Mouse (Mus musculus) liver, adult (tissue): ENCODE measurements at regions not wholly inside any gene's neighbourhood (a gene's known extent, or its start where the extent isn't known, plus 50 kb on each side); places are given as distances from the start of the nearest gene placed in this dataset.

Experiments used
- GATA4 ChIP-seq: IDR thresholded peaks from 2 replicates; pipeline ENCODE4 v1.6.1; 2014; ENCODE audit warnings: mild to moderate bottlenecking, low read length; ENCODE audit not compliant: insufficient replicate concordance

GRCm38 (mm10) chr10:125679644-125680043 lies 286.3 kb upstream of the Lrig3 start:
- TF ChIP-seq GATA4: no peak

DNA sequence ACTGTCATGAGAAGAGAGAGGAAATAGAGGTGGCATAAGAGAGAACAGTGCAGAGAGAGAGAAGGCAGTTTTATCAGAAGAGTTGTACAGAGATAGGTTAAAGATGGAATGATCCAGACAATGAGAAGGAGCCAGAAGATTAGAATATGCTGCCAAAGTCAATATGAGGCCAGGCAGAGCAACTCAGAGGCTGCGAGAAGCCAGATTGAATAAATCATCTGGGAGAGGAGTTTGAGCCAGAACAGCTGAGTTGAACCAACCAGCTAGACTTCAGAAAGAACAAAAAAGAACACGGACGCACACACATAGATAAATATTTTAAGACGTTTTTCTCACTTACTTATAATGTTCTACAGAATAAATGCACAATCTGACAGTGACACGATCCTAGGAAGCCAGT lies 280.8 kb upstream of the Lrig3 start:
- no peak for TF ChIP-seq GATA4

DNA sequence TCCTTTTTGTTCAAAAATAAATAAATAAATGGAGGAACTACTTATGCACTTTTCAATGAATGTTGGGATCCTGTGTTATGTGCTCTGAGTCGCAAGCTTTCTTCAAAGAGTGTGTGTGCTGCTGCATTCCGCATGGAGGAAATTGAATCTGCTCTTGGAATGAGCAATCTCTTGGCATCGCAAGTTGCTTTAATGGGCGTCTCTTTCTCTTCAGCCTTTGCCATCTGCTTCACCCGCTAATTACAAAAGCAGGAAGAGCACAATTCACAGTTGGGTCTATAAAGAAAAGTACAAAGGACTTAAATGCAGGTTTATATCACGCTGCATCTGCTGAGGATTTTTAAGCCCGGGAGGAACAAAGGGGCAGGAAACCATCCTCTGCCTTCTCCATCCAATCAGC lies 272.5 kb upstream of the Lrig3 start:
- TF ChIP-seq GATA4: no peak

DNA sequence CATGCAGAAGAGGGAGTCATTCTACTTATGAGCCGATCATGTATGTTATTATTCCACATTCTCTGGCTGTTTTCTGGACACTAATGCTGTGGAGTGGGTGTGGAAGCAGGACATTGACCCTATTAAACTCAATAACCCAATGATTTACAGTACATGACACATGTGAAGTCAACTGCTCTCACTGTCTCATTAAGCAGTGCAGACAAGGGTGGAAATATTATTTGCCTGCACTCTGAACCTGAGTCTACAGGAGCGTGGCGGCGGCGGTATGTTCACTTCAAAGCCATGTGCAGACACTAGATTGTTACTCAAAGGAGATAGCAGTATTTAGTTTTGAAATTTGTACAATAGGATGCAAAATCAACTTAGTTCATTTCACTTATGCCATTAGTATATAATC lies 269.8 kb upstream of the Lrig3 start:
- no peak for TF ChIP-seq GATA4

DNA sequence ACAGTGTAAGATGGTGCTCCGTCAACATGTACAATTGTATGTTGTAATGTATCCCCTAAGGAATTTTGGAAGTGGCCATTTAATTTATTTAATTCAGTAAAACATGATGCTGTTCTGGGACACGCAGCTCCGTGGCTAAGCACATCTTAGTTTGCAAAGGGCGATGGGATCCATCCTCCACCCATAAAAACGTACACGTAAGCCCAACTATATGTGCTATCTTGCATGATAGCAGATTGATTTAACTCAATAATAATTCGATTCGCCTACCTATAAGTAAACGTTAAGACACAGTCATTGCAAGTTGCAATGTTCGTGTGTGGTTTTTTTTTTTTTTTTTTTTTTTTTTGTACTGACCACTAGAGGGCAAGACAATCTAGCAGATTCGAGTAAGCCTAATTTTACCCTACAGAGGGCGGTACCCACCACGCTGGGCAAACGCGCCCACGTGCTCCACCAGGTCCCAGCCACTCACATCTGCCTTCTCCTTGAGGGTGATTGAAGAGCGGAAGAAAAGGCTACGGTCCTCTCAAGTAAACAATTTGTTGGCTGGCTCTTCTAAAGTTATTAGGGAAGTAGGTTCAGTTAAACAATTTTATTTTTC lies 240.8 kb upstream of the Lrig3 start:
- no peak for TF ChIP-seq GATA4

GRCm38 (mm10) chr10:125725681-125726139 lies 240.3 kb upstream of the Lrig3 start:
- no peak for TF ChIP-seq GATA4

DNA sequence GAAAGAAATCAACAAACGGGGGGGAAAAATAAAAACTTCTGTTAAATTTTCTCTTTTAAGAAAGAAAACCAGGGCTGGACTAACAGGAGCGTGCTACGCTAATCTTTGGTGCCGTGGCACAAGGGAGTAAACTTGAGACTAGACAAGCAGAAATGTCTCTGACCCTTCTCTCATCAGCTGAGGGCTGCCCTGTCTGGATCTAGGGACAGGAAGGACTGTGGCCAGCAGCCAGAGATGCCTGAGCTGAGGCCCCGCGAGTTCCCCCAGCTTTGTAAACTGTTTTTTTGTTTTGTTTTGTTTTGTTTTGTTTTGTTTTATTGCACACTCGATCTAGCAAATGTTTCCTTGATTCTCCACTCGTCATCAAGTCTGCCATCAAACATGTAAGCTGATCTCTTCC lies 239.4 kb upstream of the Lrig3 start:
- no peak for TF ChIP-seq GATA4

DNA sequence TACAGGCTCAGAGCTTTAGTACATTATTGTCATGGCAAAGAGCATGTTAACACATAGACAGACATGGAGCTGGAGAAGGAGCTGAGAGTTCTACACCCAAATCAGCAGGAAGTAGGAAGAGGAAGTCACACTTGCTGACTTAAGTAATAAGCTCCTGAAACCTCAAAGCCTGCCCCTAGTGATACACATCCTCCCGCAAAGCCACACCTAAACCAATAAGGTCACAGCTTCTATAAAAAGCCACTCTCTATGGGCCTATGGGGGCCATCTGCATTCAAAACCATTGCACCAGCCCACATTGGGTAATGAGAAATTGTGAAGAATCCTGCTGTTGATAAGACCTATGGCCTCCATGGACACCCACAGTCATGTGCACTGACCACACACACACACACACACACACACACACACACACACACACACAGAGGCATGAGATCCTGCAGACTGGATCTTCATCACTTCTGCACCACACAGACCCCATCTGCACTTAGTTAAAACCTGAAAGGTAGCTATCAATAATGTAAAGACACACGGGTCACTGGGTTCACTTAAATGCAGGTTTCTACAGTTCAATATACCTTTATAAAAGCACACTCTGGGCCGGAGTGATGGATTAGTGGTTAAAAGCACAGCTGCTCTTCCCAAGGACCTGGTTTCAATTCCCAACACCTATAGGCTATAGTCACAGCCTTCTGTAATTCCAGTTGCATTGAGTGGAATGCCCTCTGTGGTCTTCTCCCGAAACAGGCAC lies 230.0 kb upstream of the Lrig3 start:
- TF ChIP-seq GATA4: no peak

DNA sequence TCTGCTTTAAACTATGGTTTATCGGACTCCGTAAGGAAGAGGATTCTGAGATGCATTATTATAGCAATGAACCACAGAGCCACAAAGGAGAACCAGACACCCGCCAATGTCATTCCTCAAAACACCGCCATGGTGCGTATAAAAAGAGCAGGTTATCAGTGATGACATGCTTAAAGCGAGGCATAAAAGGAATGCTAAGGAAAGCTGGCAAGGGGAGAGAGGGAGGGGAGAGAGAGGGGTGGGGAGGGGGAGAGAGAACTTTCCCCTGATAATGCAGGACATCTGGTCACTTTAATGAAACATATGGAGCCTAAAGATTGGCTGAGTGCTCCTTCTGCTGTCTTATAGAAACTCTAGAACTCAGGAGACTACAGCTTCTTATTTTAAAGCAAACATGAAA lies 222.8 kb upstream of the Lrig3 start:
- TF ChIP-seq GATA4: no peak

GRCm38 (mm10) chr10:125749031-125749585 lies 216.9 kb upstream of the Lrig3 start:
- no peak for TF ChIP-seq GATA4

DNA sequence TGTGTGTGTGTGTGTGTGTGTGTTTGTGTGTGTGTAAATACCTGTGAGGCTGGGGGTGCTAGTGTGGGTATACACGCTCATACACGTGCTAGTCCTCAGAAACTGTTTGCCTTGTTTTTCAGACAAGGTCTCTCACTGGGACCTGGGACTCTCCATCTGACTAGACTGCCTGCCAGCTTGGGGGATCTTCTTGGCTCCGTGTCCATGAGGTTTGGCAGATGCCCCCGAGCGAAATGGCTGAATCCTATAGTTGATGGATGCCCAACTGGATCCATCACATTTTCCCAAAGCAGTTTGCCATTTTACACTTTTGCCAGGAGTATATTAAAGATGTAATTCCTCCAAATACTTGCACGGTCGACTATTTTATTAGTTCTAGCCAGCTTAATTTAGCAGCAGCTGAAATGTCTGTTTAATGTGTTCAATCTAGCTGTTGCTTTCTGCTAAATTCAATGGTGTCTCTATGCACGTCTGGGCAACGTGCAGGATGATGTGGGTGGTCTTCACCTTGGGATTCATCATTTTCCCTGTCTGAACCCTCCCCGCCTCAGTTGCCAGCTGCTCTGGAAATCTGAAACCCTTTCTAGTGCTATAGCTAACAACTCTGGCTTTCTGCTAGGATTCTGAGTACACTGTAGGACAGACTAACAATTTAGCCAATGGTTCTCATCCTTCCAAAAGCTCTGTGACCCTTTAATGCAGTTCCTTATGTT lies 213.3 kb upstream of the Lrig3 start:
- no peak for TF ChIP-seq GATA4

GRCm38 (mm10) chr10:125759171-125759570 lies 206.8 kb upstream of the Lrig3 start:
- TF ChIP-seq GATA4: no peak

GRCm38 (mm10) chr10:125762367-125763068 lies 203.4 kb upstream of the Lrig3 start:
- TF ChIP-seq GATA4: no peak

GRCm38 (mm10) chr10:125764402-125765102 lies 201.4 kb upstream of the Lrig3 start:
- TF ChIP-seq GATA4: no peak; the same call in 1 of the 2 replicates
